Mouse (Mus musculus) stomach, embryonic 14.5 days (tissue): Measurements from ENCODE around the gene Olfr357. TPM values are rescaled to one million over a fixed set of nuclear protein-coding genes. Genes with fewer than 3 reads are reported as not detected.

ENCODE experiments used
- ATAC-seq: fragments of 200-750 bp; cut with Nextera tagmentation; 2 replicates; pipeline ENCODE4 v1.8.0; 2017; ENCODE audit warnings: low read depth, moderate TSS enrichment; ENCODE audit not compliant: insufficient number of reproducible peaks, insufficient read depth, low FRiP score
- H3K27ac ChIP-seq: fragments of 300-500 bp; sonication (generic); 2 replicates; pipeline ENCODE4 v1.5.1; 2014; ENCODE audit warnings: mild to moderate bottlenecking, low read length, moderate library complexity, mixed read lengths
- H3K27me3 ChIP-seq: fragments of 300-500 bp; sonication (generic); 2 replicates; pipeline ENCODE4 v1.6.1; 2014; ENCODE audit warnings: low read length, control low read depth, mixed read lengths; ENCODE audit not compliant: control insufficient read depth, insufficient read depth
- H3K36me3 ChIP-seq: fragments of 300-500 bp; sonication (generic); 2 replicates; pipeline ENCODE4 v1.6.1; 2014; ENCODE audit warnings: mild to moderate bottlenecking, control low read depth, low read length, moderate library complexity, mixed read lengths; ENCODE audit not compliant: control insufficient read depth, insufficient read depth
- H3K4me1 ChIP-seq: fragments of 300-500 bp; sonication (generic); 2 replicates; pipeline ENCODE4 v1.6.1; 2014; ENCODE audit warnings: low read length, control low read depth, mixed read lengths; ENCODE audit not compliant: control insufficient read depth, insufficient read depth
- H3K4me2 ChIP-seq: fragments of 300-500 bp; sonication (generic); replicated peaks from 2 replicates; pipeline ENCODE4 v1.6.1; 2014; ENCODE audit warnings: low read depth, low read length, control low read depth
- H3K4me3 ChIP-seq: fragments of 300-500 bp; sonication (generic); 2 replicates; pipeline ENCODE4 v1.5.1; 2014; ENCODE audit warnings: low read depth, low read length, control low read depth
- H3K9ac ChIP-seq: fragments of 300-500 bp; sonication (generic); replicated peaks from 2 replicates; pipeline ENCODE4 v1.6.1; 2014; ENCODE audit warnings: low read depth, mild to moderate bottlenecking, control low read depth, low read length, moderate library complexity, mixed read lengths
- H3K9me3 ChIP-seq: fragments of 300-500 bp; sonication (generic); 2 replicates; pipeline ENCODE4 v1.6.1; 2016; ENCODE audit warnings: low read depth, low read length, control low read depth; ENCODE audit not compliant: control insufficient read depth
- WGBS: fragments of 180-500 bp; shearing (Covaris S2); extraction: QIAGEN DNeasy Blood & Tissue Kit; methylation state at CpG from one replicate; pipeline ENCODE4 v1.1.7; 2014; 5-methylcytosine and 5-hydroxymethylcytosine counted together
- polyA plus RNA-seq: library from polyadenylated mRNA; unstranded; fragments of >200 nt; fragmentation: Nextera tagmentation; extraction: Ambion mirVana; gene quantifications from 2 replicates; pipeline ENCODE4 v1.2.1, GENCODE M21; 2014

The Olfr357 gene
- polyA plus RNA-seq, result not detected in 2 replicates

DNA sequence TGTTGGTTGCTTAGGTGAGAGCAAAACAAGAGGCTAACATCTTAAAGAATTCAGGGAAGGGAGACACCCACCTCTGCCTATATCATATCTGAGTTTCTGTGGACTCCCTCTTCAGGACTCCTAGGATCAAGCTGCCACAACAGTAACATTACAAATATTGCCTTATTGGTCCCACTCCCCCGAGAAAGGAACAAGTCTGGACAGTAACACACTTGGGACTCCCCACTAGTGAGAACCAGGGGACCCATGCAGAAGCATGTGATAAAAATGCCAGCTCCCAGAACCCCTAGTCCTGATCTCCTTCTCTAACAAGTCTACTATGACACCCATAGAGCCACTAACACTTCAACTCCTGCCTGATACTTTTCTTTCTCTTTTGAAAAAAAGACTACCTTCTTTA is at the start of gene Olfr357:
Olfr357 (plus strand) TSS at position 301 of the 400 bp plus-strand sequence.
- ATAC-seq, result no peak
- Histone ChIP-seq H3K27ac (no peak within 1 kb of the TSS), H3K4me2 (no peak within 1 kb of the TSS), H3K4me3 (no peak within 1 kb of the TSS), H3K9me3 (no peaks in the 10 kb centered on the region), H3K27me3 (no peaks in the 10 kb centered on the region), H3K36me3 (no peaks in the 10 kb centered on the region), H3K9ac (no peak within 1 kb of the TSS), H3K4me1 (no peaks in the 10 kb centered on the region)
- WGBS, result 50% methylated on average over 1 of the region's 1 CpGs

DNA sequence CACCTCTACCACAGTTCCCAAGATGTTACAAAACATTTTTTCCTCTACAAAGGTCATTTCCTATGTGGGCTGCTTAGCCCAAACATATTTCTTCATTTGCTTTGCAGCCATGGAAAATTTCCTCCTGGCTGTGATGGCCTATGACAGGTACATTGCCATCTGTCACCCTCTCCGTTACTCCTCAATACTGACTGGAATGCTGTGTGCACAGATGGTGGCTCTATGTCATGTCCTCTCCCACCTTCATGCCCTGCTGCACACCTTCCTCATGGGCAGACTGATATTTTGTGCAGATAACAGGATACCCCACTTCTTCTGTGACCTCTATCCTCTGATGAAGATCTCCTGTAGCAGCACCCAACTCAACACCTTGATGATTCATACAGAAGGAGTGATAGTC is 3.4 kb downstream of the Olfr357 start:
- H3K36me3 ChIP-seq, result no peaks in the 10 kb centered on the region
- no peak overlapping the region for H3K4me3 ChIP-seq
- H3K27ac ChIP-seq, result no peak overlapping the region
- H3K4me2 ChIP-seq, result no peak overlapping the region
- no peaks in the 10 kb centered on the region for H3K9me3 ChIP-seq
- H3K27me3 ChIP-seq, result no peaks in the 10 kb centered on the region
- no peaks in the 10 kb centered on the region for H3K4me1 ChIP-seq
- 77% methylated on average over 1 of the region's 1 CpGs for WGBS
- no peak overlapping the region for H3K9ac ChIP-seq
- ATAC-seq, result no peak

DNA sequence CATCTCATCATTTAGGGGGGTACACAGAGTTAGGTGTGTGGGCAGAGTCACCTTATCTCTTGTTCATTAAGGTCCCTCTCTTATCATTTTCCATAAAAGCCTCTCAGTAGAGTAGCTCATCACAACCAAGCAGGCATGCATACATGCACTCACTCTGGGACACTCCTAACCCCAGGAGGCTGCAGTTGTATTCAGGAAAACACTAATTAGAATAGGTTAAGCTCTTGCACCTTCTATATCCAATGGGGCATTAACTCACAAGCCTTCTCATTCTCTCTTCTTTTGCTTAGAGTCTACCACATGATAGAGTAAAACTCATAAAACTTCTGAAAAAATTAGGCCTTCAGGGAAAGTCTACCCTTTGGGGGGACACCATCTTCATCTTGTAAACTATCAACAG is 15.6 kb downstream of the Olfr357 start, which contains the start of gene Olfr358:
Olfr358 (minus strand) TSS at position 101 of the 400 bp plus-strand sequence.
- no peak within 1 kb of the TSS for H3K4me2 ChIP-seq
- no peak for ATAC-seq
- H3K27ac ChIP-seq, result no peak within 1 kb of the TSS
- no peaks in the 10 kb centered on the region for H3K4me1 ChIP-seq
- H3K36me3 ChIP-seq, result no peaks in the 10 kb centered on the region
- no peak within 1 kb of the TSS for H3K4me3 ChIP-seq
- no peaks in the 10 kb centered on the region for H3K27me3 ChIP-seq
- no peak within 1 kb of the TSS for H3K9ac ChIP-seq
- no peaks in the 10 kb centered on the region for H3K9me3 ChIP-seq

Other genes with a start within 250 kb of the Olfr357 start
- gene Olfr348, start 209.6 kb upstream of the Olfr357 start, polyA plus RNA-seq, result not detected in 2 replicates
- not detected in 2 replicates for gene Olfr50, start 203.3 kb upstream of the Olfr357 start, polyA plus RNA-seq
- gene Olfr3, start 176.8 kb upstream of the Olfr357 start, polyA plus RNA-seq, result not detected in 2 replicates
- gene Olfr350, start 147.5 kb upstream of the Olfr357 start, polyA plus RNA-seq, result not detected in 2 replicates
- not detected in 2 replicates for gene Olfr351, start 131.2 kb upstream of the Olfr357 start, polyA plus RNA-seq
- gene Olfr352, start 125.4 kb upstream of the Olfr357 start, polyA plus RNA-seq, result not detected in 2 replicates
- gene Olfr353, start 100.9 kb upstream of the Olfr357 start, polyA plus RNA-seq, result not detected in 2 replicates
- not detected in 2 replicates for gene Olfr354, start 88.1 kb upstream of the Olfr357 start, polyA plus RNA-seq
- not detected in 2 replicates for gene Olfr355, start 64.9 kb upstream of the Olfr357 start, polyA plus RNA-seq
- not detected in 2 replicates for gene Olfr356, start 56.7 kb upstream of the Olfr357 start, polyA plus RNA-seq
- gene Olfr358, start 15.5 kb downstream of the Olfr357 start, polyA plus RNA-seq, result not detected in 2 replicates
- not detected in 2 replicates for gene Olfr360, start 71.9 kb downstream of the Olfr357 start, polyA plus RNA-seq
- gene Olfr361, start 95.5 kb downstream of the Olfr357 start, polyA plus RNA-seq, result not detected in 2 replicates
- not detected in 2 replicates for gene Olfr362, start 124.1 kb downstream of the Olfr357 start, polyA plus RNA-seq
- gene Olfr364-ps1, start 145.5 kb downstream of the Olfr357 start, polyA plus RNA-seq, result not detected in 2 replicates
- gene Olfr365, start 194.4 kb downstream of the Olfr357 start, polyA plus RNA-seq, result not detected in 2 replicates
- not detected in 2 replicates for gene Olfr366, start 217.7 kb downstream of the Olfr357 start, polyA plus RNA-seq